Mouse (Mus musculus) kidney, adult 8-10 months (tissue): ENCODE measurements around the gene Per3.
"Not testable (repeated sequence)": the region's sequence is repeated elsewhere in the genome, so short reads cannot be mapped to it uniquely, and the experiment has no call there.

Source experiments
- DNase-seq, 2 experiments: peaks; one replicate each; pipeline ENCODE4 v3.0.0; 2022

The Per3 gene

GRCm38 (mm10) chr4:151024152-151024551 is 20.3 kb downstream of the Per3 start:
- no peak for DNase-seq

GRCm38 (mm10) chr4:151017356-151017755 is 27.1 kb downstream of the Per3 start:
- DNase-seq: not testable (repeated sequence)

GRCm38 (mm10) chr4:151015946-151016345 is 28.5 kb downstream of the Per3 start:
- DNase-seq: no peak

GRCm38 (mm10) chr4:151010316-151010715 is 34.1 kb downstream of the Per3 start:
- DNase-seq: no peak

GRCm38 (mm10) chr4:151006945-151007344 is 37.5 kb downstream of the Per3 start:
- DNase-seq: peak in 1 of 2 experiments; percentile 61

GRCm38 (mm10) chr4:151005656-151006318 is 38.7 kb downstream of the Per3 start:
- DNase-seq: no peak

GRCm38 (mm10) chr4:151001397-151001796 is 43.1 kb downstream of the Per3 start:
- DNase-seq: no peak

- DNase-seq: no peak
These were observed 45.8 kb downstream of the Per3 start for GRCm38 (mm10) chr4:150998626-150999025.

- no peak for DNase-seq
These were observed 47.7 kb downstream of the Per3 start, which contains the start of gene Uts2 for GRCm38 (mm10) chr4:150996797-150997196. Gene Uts2, plus strand, starts transcription at chr4:150997097.

- DNase-seq: peak in 1 of 2 experiments; percentile 54
These were observed 54.3 kb downstream of the Per3 start for GRCm38 (mm10) chr4:150990148-150990547.

GRCm38 (mm10) chr4:150980153-150980552 is 64.3 kb downstream of the Per3 start:
- DNase-seq: no peak

GRCm38 (mm10) chr4:150979455-150979854 is 65.0 kb downstream of the Per3 start:
- no peak for DNase-seq

GRCm38 (mm10) chr4:150978156-150978910 is 66.1 kb downstream of the Per3 start:
- DNase-seq: peak in 1 of 2 experiments; percentile 31

GRCm38 (mm10) chr4:150975145-150975544 is 69.3 kb downstream of the Per3 start:
- DNase-seq: peak in 1 of 2 experiments; percentile 19

- DNase-seq: no peak
These were observed 71.2 kb downstream of the Per3 start for GRCm38 (mm10) chr4:150973264-150973663.

- DNase-seq: no peak
These were observed 75.5 kb downstream of the Per3 start for GRCm38 (mm10) chr4:150968956-150969355.

- DNase-seq: peak; percentile 37 to 81
These were observed 77.9 kb downstream of the Per3 start for GRCm38 (mm10) chr4:150966556-150966955.

GRCm38 (mm10) chr4:150965555-150965951 is 78.9 kb downstream of the Per3 start:
- no peak for DNase-seq

GRCm38 (mm10) chr4:150964635-150965554 is 79.6 kb downstream of the Per3 start:
- DNase-seq: peak; percentile 76 to 94

- no peak for DNase-seq
These were observed 80.8 kb downstream of the Per3 start for GRCm38 (mm10) chr4:150963711-150964110.

GRCm38 (mm10) chr4:150962231-150962630 is 82.2 kb downstream of the Per3 start:
- DNase-seq: peak; percentile 74 to 79

- peak; percentile 29 to 36 for DNase-seq
These were observed 85.9 kb downstream of the Per3 start for GRCm38 (mm10) chr4:150958536-150958935.

GRCm38 (mm10) chr4:150957106-150957458 is 87.4 kb downstream of the Per3 start:
- no peak for DNase-seq
